Mouse (Mus musculus): ENCODE data around the gene Selenbp2. TPM values are rescaled to one million over a fixed set of nuclear protein-coding genes. Genes with fewer than 3 reads are reported as not detected.
"Not testable (repeated sequence)": the region's sequence is repeated elsewhere in the genome, so short reads cannot be mapped to it uniquely, and the experiment has no call there.

Selenbp2 gene
- total RNA-seq (2021), result 1 to 10 TPM; 1.7 to 2.6 TPM

- no peak for DNase-seq
Measured at GRCm38 (mm10) chr3:94693329-94693825, at the start of gene Selenbp2. Selenbp2 (plus strand) TSS chr3:94693556.

GRCm38 (mm10) chr3:94648755-94649590, 44.4 kb upstream of the Selenbp2 start:
- DNase-seq, result no peak

- no peak for DNase-seq
Measured at GRCm38 (mm10) chr3:94650409-94650808, 42.9 kb upstream of the Selenbp2 start.

GRCm38 (mm10) chr3:94653967-94654366, 39.4 kb upstream of the Selenbp2 start:
- DNase-seq, result not testable (repeated sequence)

GRCm38 (mm10) chr3:94657852-94658739, 35.3 kb upstream of the Selenbp2 start:
- DNase-seq, result not testable (repeated sequence)

GRCm38 (mm10) chr3:94658740-94659095, 34.6 kb upstream of the Selenbp2 start, which contains the start of gene Tuft1:
Tuft1 (minus strand) TSS chr3:94658872.
- DNase-seq, result peak; percentile 40 to 50

GRCm38 (mm10) chr3:94659142-94659748, 34.1 kb upstream of the Selenbp2 start:
- DNase-seq, result not testable (repeated sequence)

- not testable (repeated sequence) for DNase-seq
Measured at GRCm38 (mm10) chr3:94660841-94661240, 32.5 kb upstream of the Selenbp2 start.

GRCm38 (mm10) chr3:94665060-94665802, 28.1 kb upstream of the Selenbp2 start:
- DNase-seq, result not testable (repeated sequence)

GRCm38 (mm10) chr3:94665896-94666295, 27.5 kb upstream of the Selenbp2 start:
- not testable (repeated sequence) for DNase-seq

- DNase-seq, result not testable (repeated sequence)
Measured at GRCm38 (mm10) chr3:94675101-94675500, 18.3 kb upstream of the Selenbp2 start.

GRCm38 (mm10) chr3:94679351-94679841, 14.0 kb upstream of the Selenbp2 start:
- DNase-seq, result no peak

GRCm38 (mm10) chr3:94680032-94680431, 13.3 kb upstream of the Selenbp2 start:
- not testable (repeated sequence) for DNase-seq

GRCm38 (mm10) chr3:94680783-94681182, 12.6 kb upstream of the Selenbp2 start:
- DNase-seq, result no peak

- no peak for DNase-seq
Measured at GRCm38 (mm10) chr3:94683646-94684045, 9.7 kb upstream of the Selenbp2 start.

- DNase-seq, result not testable (repeated sequence)
Measured at GRCm38 (mm10) chr3:94685989-94686772, 7.2 kb upstream of the Selenbp2 start.

- not testable (repeated sequence) for DNase-seq
Measured at GRCm38 (mm10) chr3:94688698-94689097, 4.7 kb upstream of the Selenbp2 start.

- DNase-seq, result not testable (repeated sequence)
Measured at GRCm38 (mm10) chr3:94689195-94689594, 4.2 kb upstream of the Selenbp2 start.

- DNase-seq, result not testable (repeated sequence)
Measured at GRCm38 (mm10) chr3:94690162-94690561, 3.2 kb upstream of the Selenbp2 start.

GRCm38 (mm10) chr3:94690616-94691247, 2.6 kb upstream of the Selenbp2 start:
- DNase-seq, result no peak

All from layer of hippocampus, postnatal 36 days (tissue).